Mouse (Mus musculus): ENCODE results near the gene Il1r1.

Il1r1 gene

GRCm38 (mm10) chr1:40324955-40325702, 100.2 kb downstream of the Il1r1 start:
- DNase-seq: peak; percentile 11 to 26

GRCm38 (mm10) chr1:40325711-40326327, 100.9 kb downstream of the Il1r1 start:
- DNase-seq: no peak

GRCm38 (mm10) chr1:40327604-40328003, 102.7 kb downstream of the Il1r1 start:
- no peak for DNase-seq

- no peak for DNase-seq
Measured at GRCm38 (mm10) chr1:40329526-40329925, 104.6 kb downstream of the Il1r1 start.

- DNase-seq: no peak
Measured at GRCm38 (mm10) chr1:40330181-40330580, 105.3 kb downstream of the Il1r1 start.

GRCm38 (mm10) chr1:40339346-40339745, 114.5 kb downstream of the Il1r1 start:
- no peak for DNase-seq

GRCm38 (mm10) chr1:40340102-40340501, 115.2 kb downstream of the Il1r1 start:
- no peak for DNase-seq

- no peak for DNase-seq
Measured at GRCm38 (mm10) chr1:40352158-40352903, 127.5 kb downstream of the Il1r1 start.

- no peak for DNase-seq
Measured at GRCm38 (mm10) chr1:40352904-40353286, 128.0 kb downstream of the Il1r1 start.

GRCm38 (mm10) chr1:40354665-40355064, 129.8 kb downstream of the Il1r1 start:
- DNase-seq: no peak

GRCm38 (mm10) chr1:40355431-40355843, 130.6 kb downstream of the Il1r1 start:
- DNase-seq: no peak

- DNase-seq: peak; percentile 16 to 20
Measured at GRCm38 (mm10) chr1:40355904-40356521, 131.1 kb downstream of the Il1r1 start.

GRCm38 (mm10) chr1:40357921-40358320, 133.0 kb downstream of the Il1r1 start:
- no peak for DNase-seq

GRCm38 (mm10) chr1:40358351-40358750, 133.5 kb downstream of the Il1r1 start:
- DNase-seq: no peak

GRCm38 (mm10) chr1:40358771-40359181, 133.9 kb downstream of the Il1r1 start:
- DNase-seq: no peak

GRCm38 (mm10) chr1:40359731-40360130, 134.9 kb downstream of the Il1r1 start:
- DNase-seq: no peak

GRCm38 (mm10) chr1:40360969-40361368, 136.1 kb downstream of the Il1r1 start:
- DNase-seq: no peak

- DNase-seq: no peak
Measured at GRCm38 (mm10) chr1:40361596-40361995, 136.7 kb downstream of the Il1r1 start.

- no peak for DNase-seq
Measured at GRCm38 (mm10) chr1:40362784-40363183, 137.9 kb downstream of the Il1r1 start.
